Mouse (Mus musculus): ENCODE results near the gene Serping1. TPM values are rescaled to one million over a fixed set of nuclear protein-coding genes. Genes with fewer than 3 reads are reported as not detected.
"Not testable (repeated sequence)": the region's sequence is repeated elsewhere in the genome, so short reads cannot be mapped to it uniquely, and the experiment has no call there.

Serping1 gene
- polyA plus RNA-seq (2017; shearing (Covaris generic)) = under 1 TPM in 1 of 3 experiments, not detected in 2; 0.20 TPM

DNA sequence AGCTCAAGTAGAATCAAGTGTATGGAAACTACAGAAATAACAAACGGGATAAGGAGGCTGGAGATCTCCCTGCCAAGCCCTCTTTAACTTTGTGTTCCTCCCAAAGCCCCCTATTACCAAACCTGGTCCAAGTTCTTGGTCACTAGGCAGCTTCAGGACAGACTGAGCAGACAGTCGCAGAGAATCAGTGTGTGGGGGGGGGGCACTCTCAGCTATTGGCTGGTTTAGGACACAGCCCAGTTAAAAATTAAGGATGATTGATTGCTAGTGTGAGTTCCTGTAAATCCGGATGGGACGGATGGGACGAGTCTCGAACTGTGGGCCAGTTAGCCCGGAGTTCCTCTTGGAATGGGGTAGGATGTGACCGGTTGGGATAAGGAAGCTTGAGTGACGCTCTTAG lies at the start of gene Serping1:
Serping1 (minus strand) TSS at position 204 of the 400 bp plus-strand sequence.
- no peak for ATAC-seq

DNA sequence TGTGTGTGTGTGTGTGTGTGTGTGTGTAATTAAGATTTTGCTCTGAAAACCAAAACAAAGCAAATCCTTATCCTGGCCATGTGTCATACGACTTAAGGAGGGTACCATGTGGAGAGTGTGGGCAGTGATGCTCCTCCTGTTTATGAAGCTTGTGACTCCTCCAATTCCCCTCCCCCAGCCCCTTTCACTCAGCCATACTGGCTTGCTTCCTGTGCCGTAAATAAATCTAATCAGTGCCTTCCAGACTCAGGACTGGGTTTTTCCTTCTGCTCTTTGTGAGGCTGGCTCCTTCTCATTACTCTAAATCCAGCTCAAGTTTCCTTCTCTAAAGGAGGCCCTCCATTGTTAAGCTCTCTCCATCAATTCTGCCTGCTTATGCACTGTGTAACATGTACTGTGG lies 48.0 kb upstream of the Serping1 start:
- ATAC-seq = no peak

DNA sequence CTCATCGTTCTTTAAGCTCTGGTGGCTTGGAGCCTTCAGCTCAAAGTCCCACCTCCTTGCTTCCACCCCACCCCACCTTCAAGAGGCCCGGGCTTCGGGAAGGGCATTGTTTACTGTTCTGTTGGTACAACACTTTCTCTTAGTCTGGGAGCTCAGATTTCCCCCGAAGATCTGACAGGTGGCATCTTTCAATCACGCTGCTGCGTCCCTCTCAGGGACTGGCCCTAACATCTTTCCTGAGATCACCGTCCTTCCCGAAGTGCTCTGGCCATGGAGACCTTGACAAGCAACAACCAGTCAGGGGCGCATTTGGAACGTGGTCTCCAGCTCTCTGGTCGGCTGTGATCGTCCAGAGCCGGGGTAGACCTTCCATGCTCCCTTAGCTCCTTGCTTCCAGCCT lies 47.3 kb upstream of the Serping1 start, which contains the start of gene Smtnl1:
Smtnl1 (minus strand) TSS at position 101 of the 400 bp plus-strand sequence.
- ATAC-seq = no peak

DNA sequence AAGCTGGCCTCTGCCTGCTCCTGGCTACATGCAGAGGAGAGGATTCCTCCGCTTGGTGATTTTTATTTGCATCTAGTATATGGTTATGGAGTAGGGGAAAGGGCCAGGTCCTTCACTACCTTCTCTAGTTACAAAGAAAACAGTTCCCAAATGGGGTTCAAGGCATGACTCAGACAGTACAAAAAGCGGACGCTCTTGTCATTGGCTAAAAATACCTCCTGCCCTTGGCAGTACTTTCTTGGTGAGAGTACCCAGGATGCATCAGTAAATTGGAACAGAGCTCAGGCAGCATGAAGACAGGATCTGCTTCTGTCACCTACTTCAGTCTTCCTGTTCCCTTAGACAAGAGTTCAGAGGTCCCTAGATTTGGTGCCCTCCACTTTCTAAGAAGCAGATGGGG lies 44.6 kb upstream of the Serping1 start:
- ATAC-seq = no peak

DNA sequence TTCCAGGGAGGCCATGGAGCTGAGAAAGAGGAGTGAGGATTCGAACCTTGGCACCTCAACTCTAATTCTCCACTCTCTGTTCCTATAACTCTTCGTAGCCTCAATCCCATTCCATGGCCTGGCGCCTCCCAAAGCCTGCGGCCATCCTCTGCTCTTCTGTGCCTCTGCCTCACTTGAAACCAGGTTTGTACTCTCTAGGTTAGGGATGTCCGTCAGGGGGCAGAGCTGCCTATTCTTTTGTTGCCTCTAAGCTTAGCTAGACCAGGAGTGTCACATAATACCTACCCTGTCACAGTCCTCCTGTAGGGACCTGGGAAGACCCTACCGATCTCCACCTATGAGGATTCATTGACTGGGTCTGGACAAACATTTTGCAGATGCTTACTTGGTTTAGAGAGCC lies 37.4 kb upstream of the Serping1 start:
- ATAC-seq = no peak

DNA sequence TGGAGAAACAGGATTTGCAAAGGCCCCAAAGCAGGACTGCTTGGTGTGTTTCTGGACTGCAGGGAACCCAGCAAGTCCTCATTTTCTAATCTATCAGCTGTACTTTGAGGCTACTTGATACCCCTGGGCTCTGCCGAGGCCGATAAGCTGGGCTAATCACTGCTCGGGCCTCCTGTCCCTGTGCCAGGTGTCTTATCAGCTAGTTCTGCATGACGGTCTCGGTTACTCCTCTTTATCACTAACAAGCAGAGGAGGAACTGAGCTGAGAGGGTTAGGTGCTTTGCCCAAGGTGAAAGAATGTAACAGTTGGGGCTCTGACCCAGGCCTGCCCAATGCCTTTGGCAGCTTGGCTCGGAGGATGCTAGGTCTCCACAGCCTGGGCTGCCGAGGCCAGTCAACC lies 36.6 kb upstream of the Serping1 start:
- no peak for ATAC-seq

DNA sequence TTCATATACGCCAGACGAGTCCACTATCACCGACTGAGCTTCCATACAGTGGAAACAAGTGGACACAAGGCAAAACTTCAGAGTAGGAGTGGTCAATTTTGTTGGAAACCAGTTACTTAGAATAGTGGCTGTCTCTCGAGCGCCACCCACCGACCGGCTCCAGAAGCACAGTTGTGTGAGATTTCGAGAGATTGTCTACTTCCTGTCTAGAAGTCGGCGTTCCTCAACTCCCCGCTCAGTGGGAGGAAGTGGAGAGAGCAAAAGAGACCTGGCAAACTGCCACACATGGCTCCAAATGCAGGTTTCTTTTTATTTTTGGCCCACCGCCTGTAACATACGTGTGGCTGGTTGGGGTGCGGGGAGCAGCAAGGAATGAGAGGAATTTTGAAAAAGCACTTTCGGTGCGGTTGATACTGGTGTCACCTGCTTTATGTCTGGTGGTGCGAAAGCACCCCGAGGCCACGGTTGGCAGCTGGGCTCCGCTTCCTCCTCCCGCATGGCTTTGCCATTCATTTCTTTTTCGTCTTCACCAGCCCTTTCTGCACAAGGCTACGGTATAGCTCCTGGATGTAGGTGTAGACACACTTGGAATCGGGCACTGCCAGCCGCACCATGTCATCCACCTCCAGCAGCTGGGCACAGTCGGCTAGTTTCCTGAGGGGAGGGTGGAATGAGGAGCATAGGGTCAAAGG lies 35.8 kb upstream of the Serping1 start:
- peak; percentile 95 for ATAC-seq

DNA sequence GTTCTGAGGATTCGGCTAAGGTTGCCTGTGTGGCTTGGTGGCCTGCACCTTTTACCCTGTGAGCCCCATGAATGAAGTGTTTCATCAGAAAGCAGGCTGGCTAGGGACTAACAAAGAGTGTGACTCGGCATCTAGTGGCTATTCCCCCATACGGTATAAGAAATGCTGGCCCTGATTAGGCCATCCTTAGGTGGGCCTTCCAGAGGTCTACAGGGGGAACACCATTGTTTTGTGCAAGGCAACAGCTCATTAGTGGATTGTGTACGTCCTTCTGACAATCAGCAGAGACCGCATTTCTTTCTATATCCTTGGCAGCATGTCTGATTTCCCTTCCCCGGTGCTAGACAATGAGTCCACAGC lies 35.3 kb upstream of the Serping1 start:
- no peak for ATAC-seq

DNA sequence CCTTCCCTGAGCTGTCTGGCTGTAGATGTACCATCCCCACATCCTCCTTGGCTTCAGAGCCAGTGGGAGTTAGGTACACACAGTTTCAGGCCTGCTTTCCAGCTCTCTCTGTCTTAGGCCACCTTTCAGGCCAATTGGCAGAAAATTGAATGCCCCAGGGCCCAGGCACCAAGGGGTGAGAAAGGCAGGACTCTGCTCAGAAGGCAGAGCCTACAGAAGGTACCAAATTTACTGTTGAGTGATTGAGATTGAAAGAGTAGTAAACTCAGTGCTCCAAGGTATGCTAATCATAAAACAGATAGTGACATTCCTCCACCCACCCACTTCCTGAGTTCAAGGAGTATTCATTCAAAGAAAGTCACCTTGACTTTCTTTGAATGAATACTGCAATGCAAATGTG lies 34.1 kb upstream of the Serping1 start:
- ATAC-seq = no peak

DNA sequence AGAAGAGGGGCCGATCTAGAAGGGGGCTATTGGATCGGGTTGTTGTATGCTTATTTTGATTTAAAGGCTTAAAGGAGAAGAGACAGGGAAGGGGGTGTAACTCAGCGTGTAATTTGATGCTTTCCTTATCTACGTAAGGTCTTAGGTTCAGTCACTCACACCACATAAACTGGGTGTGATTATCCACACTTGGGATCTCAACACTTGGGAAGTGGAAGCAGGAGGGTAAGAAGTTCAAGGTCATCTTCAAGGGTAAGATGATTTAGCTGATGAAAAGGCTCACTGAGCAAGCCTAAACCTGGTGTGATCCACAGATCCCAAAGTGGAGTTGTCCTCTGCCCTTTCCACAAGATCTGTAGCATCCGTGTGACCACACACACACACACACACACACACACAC lies 31.3 kb upstream of the Serping1 start:
- no peak for ATAC-seq

DNA sequence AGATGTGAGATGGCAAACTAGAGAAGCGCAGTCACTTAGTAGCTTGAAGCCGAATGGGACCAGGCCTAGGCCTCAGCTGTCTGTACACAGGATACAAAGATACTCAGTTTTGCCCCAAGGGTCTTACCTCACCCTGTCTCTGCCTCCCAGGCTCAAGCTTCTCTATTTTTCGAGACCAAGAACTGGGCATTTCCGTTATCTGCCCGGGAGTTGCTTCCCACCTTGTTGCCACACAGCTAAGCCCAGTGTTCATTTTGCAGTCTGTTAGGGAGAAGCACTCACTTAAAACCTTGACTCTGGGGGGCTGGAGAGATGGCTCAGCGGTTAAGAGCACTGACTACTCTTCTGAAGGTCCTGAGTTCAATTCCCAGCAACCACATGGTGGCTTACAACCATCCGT lies 28.7 kb upstream of the Serping1 start:
- ATAC-seq = no peak

DNA sequence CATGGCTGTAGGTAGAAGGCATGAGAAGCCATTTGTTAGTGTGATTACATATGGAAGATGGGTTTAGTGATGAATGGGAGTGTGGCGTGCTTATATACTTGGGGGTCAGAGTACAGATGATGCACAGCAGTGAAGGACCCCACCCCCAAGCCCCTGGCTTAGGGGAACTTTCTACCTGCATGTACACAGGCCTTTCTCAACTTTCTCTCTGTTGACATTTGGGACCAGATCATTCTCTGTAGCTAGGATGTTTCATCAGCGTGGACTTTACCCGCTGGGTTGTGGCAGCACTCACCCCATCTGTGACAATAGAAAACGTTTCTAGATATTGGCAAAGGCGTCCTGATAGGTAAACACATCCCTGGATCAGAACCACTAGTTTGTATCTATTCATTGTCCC lies 26.0 kb upstream of the Serping1 start:
- ATAC-seq = not testable (repeated sequence)

DNA sequence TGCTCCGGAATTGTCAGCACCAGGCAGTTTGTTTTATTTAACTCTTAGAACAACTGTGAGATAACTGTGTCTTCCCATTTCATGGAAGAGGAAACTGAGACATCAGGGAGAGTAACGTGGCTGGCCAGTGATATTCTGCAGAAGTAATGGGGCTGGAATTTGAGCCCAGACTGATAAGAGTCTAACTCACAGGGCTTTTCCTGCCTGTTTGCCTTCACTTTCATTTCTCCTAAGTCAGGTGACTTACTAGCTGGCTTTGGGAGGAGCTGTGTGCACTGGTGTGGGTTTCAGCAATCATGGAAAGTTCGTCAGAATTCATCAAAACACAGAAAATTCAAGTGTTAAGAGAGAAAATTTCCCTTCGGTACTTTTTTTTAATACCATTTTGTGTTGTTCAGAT lies 25.1 kb upstream of the Serping1 start:
- ATAC-seq = no peak

DNA sequence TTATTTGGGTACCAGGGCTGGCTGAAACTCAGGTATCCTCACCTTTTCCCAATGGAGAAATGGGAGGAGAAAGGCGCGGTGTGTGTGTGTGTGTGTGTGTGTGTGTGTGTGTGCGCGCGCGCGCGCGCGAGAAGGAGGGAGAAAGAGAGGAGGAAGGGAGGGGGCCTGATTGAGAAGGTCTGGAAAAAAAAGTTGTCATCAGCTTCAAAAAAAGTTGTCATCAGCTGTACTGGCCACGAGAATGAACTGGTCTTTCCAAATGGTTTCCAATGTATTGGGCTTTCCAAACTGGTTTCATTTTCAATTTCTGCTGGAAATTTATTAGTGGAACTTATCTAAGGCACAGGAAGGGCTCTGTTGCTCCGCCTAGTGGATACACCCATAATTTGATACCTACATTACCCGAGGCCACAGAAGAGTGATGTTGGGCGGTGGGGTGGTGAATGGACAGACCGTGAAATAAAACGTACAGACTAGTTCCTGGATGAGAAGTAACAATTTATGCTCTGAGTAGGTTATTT lies 23.9 kb upstream of the Serping1 start:
- ATAC-seq = peak; percentile 89

DNA sequence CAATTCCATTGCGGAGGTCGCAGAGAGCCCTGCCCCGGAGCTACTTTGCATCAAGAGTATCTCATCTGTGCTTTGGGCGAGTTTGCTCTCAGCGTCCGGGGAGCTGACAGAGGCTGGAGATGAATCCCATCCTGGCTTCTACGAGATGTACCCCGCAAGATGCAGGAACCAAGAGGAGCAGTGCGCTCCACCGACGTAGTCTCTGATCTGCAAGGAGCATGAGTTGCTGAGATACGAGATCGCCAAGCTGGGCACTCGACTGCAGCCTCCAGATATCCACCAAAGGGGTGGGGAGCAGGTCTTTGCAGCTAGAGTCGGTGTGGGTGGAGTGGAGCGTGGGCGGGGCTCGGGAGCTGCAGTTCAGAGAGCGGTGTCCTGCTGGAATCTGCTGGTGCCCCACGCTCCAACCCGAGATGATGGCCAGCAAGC lies 23.3 kb upstream of the Serping1 start, which contains the start of gene Ube2l6:
Ube2l6 (plus strand) TSS at position 336 of the 429 bp plus-strand sequence.
- ATAC-seq = peak; percentile 19

DNA sequence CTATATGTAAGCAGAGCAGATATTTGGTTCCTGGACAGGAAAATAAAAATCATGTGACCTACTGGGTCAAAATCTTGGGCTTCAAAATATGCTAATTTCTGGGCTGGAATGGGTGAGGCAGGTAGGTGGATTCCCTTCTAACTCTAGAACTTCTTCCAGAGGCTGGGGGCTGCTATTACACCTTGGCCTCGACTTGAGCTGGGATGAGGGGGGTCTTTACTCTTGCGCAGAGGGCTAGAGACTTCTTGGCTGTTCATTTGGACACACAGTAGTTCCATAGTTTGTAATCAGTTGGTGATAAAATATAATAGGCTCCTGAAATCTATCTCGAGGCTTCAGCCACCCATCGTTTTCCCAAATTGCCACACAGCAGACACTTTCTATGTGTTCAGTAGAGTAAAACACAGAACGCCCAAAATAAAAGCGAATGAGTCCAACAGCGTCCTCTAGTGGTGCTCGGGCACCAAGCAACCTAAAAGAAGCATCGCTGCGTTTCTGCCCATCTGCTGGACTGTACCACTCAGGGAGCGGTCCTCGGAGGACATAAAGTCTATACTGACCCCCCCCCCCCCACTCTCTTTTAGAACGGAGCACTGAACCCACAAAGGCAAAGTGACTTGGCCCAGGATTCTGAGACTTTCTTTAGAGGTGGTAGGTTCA lies 22.7 kb upstream of the Serping1 start:
- ATAC-seq = peak; percentile 58

DNA sequence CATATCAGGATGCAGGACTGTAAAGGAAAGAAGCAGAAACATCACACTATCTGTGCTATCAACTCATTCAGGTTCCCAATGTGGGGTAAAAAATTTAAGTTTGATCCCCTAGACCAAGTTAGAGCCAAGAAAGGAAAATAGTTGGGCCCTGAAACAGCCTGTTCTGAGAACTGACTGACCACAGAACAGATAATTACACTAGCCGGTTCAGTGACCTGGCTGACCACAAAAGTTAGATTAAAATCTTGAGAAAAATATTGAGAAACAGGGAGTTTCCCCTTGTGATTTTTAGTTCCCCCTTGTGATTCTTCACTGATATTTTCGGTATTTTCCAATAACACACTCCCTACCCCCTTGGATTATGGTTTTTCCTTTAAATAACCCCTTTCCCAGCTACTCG lies 18.6 kb upstream of the Serping1 start:
- ATAC-seq = no peak

DNA sequence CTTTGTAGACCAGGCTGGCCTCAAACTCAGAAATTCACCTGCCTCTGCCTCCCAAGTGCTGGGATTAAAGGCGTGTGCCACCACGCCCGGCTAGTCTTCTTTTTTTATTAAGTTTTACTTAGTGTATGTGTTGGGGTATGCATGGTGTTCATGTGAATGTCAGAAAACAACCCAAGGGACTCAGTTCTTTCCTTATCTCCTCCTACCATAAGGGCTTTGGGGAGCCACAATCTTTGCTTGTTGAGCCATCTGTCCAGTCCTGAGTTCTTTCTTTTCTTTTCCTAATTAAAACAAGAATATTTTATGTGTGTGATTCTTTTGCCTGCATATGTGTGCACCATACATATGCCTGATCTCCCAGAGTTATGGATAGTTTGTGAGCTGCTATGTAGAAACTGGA lies 17.9 kb upstream of the Serping1 start:
- ATAC-seq = no peak

DNA sequence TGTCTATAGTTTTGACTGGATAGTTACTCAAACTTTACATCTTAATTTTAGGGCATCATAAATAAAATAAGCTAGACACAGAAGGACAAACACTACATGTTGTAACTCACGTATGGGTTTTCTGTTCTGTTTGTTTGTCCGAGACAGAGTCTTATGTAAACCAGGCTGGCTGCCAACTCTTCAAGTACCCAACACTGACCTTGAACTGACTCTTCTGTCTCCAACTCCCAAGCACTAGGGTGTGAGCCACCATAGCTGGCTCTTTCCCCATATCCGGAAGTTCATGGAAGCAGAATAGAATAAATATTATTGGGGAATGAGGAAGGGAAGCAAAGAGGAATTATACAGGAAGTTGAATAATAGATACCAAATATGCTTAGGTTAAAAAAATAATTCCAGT lies 17.3 kb upstream of the Serping1 start:
- no peak for ATAC-seq

DNA sequence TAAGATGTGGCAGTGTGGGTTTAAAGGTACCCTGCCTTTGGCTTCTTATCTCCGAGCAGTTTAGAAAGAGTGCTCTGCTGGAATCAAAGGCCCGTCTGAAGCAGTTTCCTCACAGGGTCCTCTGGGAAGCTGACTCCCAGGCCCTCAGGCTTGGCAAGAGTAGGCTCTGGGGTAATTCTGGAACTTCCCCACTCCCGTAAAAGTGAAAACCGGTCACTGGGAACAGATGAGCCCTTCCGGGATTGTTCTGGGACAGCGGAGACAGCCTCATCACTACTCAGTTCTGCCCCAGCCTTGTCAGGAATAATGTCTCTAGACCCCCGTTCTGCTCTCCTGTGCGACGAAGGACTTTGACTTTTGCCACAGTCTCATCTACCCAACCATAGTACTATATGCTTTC lies 15.2 kb upstream of the Serping1 start:
- no peak for ATAC-seq

DNA sequence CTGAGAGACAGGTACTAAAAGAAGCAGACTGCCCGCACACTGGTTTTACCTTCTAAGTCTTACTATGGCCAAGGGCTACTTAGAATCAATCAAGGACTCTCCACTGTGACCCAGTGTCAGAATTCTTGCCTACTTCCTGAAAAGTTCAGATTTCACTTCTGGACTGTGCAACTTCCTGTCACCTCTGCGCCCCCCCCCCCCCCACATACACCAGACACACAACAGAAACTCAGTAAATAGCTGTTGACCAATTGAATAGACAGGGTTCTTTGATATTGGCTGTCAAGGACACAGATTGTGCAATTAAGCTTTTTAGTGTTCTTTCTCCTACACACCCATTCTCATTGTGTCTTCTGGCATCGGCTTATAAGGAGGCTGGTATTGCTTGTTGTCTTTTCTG lies 13.1 kb upstream of the Serping1 start:
- ATAC-seq = no peak

DNA sequence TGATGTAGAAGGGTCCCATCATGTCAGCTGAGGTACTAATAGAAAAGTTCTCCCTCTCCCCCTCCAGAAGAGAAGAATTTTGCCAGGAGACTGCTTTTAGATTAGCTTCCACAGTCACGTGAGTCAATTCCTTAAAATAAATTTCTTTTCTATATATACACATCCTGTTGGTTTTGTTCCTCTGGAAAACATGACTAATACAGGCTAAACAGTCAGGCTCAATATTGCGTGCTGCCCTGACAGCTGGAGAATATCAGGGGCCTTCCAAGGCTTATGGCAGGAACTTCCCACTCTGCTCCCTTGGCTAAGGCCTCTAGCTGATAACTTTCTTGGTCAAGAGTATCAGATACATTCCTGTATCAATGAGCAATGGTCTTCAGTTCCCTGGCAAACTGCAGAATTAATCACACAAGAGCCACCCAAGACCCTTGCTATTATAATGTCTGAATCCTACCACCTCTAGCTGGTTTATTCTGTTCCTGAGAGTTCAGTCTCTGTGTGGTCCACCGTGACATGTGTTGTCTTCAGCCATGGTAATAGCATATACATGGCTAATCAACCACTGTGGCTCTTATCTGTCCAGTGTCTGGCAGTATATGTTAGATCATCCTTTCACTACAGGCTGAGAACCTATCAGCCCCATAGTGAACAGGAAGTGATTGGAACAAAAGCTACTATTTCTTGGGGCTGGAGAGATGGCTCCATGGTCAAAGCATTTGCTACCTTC lies 8.8 kb upstream of the Serping1 start:
- ATAC-seq = no peak

DNA sequence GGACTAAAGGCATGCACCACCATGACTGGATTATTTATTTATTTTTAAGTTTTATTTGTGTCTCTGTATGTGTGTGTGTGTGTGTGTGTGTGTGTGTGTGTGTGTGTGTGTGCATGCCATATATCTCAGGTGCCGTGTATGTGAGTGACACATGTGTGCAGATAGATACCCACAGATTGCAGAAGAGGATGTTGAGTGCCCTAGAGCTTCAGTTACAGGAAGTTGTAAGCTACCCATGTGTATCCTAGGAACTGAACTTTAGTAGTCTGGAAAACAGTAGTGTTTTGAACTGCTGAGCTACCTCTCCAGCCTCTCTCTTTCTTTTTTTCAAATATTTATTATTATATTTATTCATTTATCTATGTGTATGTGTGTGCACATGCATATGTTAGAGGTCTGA lies 8.1 kb upstream of the Serping1 start:
- ATAC-seq = no peak

DNA sequence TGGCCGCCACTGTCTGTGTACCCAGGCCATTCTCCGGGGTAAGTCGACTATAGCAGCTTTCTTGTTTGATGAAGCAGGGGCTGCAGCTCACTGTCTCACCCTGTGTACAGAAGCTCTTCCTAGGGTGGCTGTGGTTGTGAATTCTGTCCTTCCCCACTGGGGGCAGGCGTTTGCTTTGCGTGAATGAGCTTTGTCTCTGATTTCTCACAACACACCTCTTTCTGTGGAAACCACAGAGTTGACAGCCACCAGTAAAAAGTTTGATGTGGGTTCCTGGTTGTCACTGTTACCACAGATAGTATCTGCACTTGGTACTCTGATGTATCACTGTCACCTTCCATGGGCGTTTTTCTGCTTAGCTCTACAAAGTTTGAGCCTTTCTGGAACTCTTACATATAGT lies 4.0 kb upstream of the Serping1 start:
- ATAC-seq = peak; percentile 95
